Mouse (Mus musculus): ENCODE data around the gene Dpy19l2. TPM values are rescaled to one million over a fixed set of nuclear protein-coding genes. Genes with fewer than 3 reads are reported as not detected.
A peak's percentile ranks its signal among the peaks of the same experiment; 100 is the strongest.

Gene Dpy19l2
- polyA plus RNA-seq, 1 experiment from 2014 or later: not detected

GRCm38 (mm10) chr9:24508880-24509279 is 187.2 kb downstream of the Dpy19l2 start:
- Histone ChIP-seq H3K36me3 (no peaks in the 10 kb centered on the region), H3K4me2 (replicated peaks) (no peak overlapping the region), H3K4me1 (replicated peaks) (no peaks in the 10 kb centered on the region), H3K9me3 (no peaks in the 10 kb centered on the region), H3K27ac (no peak overlapping the region), H3K9ac (no peak overlapping the region), H3K27me3 (replicated peaks) (no peaks in the 10 kb centered on the region), H3K4me3 (replicated peaks) (no peak overlapping the region)
- whole genome bisulfite sequencing: 73% methylated on average over 4 of the region's 4 CpGs
- peak; percentile 43; the same call in 1 of the 2 replicates for ATAC-seq

Other genes starting within 250 kb of the Dpy19l2 start
- 10.4 and 11.3 TPM in 2 replicates for gene Dpy19l1, start 193.2 kb downstream of the Dpy19l2 start, polyA plus RNA-seq (2015; fragmentation: Nextera tagmentation; extraction: Ambion mirVana)
- gene Cypt4, start 71.1 kb downstream of the Dpy19l2 start, polyA plus RNA-seq (2015; fragmentation: Nextera tagmentation; extraction: Ambion mirVana): not detected in 2 replicates
- 0.35 and 0.45 TPM in 2 replicates for gene Tbx20, start 78.0 kb upstream of the Dpy19l2 start, polyA plus RNA-seq (2015; fragmentation: Nextera tagmentation; extraction: Ambion mirVana)

All from intestine, embryonic 15.5 days (tissue).